Comparison of ENCODE assay signal across 23 mouse cellular contexts in the genomic region with DNA sequence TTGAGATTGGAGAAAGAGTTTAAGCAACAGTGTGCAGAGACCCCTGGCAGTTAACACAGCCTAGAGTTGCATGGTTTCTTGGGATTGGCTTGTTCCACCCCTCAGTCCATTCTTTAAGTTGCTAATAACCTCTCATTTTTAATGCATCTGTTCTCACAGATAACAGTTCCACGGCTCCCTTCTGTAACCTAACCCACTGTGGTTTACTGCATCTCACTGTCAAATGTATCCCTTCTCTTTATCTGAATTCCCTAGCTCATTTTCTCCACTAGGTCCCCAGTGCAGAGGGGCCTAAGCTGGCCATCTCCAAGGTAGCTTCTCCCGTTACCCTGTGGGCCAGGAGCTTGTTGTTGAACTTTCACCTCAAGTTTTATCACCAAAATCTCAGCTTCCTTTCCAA.
"Had no signal": no experiment of that assay in that cellular context is flagged by ENCODE, and none has a peak within 500 bp of the region (broad histone marks: within the 10 kb centered on the region; RNA-seq: fewer than 3 reads in every experiment).

No protein-coding gene starts in this region.

- H3K9ac ChIP-seq: intestine, embryonic 15.5 days; kidney, embryonic 15.5 days; limb, embryonic 13.5 days; lung, embryonic 15.5 days; midbrain, embryonic 12.5 days; midbrain, embryonic 15.5 days; neural tube, embryonic 12.5 days; neural tube, embryonic 15.5 days; stomach, embryonic 15.5 days had no signal

- H3K4me1 ChIP-seq: lung, embryonic 15.5 days; stomach, embryonic 15.5 days had no signal

- H3K36me3 ChIP-seq: intestine, embryonic 15.5 days; kidney, embryonic 15.5 days; limb, embryonic 13.5 days; lung, embryonic 15.5 days; midbrain, embryonic 12.5 days; midbrain, embryonic 15.5 days; neural tube, embryonic 12.5 days; neural tube, embryonic 15.5 days; stomach, embryonic 15.5 days had no signal

- H3K9me3 ChIP-seq: intestine, embryonic 15.5 days; kidney, embryonic 15.5 days; limb, embryonic 13.5 days; lung, embryonic 15.5 days; midbrain, embryonic 12.5 days; midbrain, embryonic 15.5 days; neural tube, embryonic 12.5 days; neural tube, embryonic 15.5 days; stomach, embryonic 15.5 days had no signal

- H3K27me3 ChIP-seq: intestine, embryonic 15.5 days; kidney, embryonic 15.5 days; lung, embryonic 15.5 days; midbrain, embryonic 12.5 days; neural tube, embryonic 12.5 days; neural tube, embryonic 15.5 days; stomach, embryonic 15.5 days had no signal

- DNase-seq: kidney, adult 11 months; kidney, adult 8-10 months; kidney, postnatal 10 days; kidney, postnatal 36 days; left cerebral cortex, postnatal 4 days; lung, adult 18-20 months; lung, postnatal 10 days; lung, postnatal 36 days; retina, postnatal 1 day; right cerebral cortex, postnatal 25 days; spleen, adult 18-20 months; thymus, adult 2 months; thymus, postnatal 14 days; thymus, postnatal 4 days had no signal

- ATAC-seq: intestine, embryonic 15.5 days; midbrain, embryonic 15.5 days had no signal

- H3K27ac ChIP-seq: intestine, embryonic 15.5 days; kidney, embryonic 15.5 days; limb, embryonic 13.5 days; lung, embryonic 15.5 days; midbrain, embryonic 12.5 days; midbrain, embryonic 15.5 days; neural tube, embryonic 12.5 days; neural tube, embryonic 15.5 days; stomach, embryonic 15.5 days had no signal

- H3K4me3 ChIP-seq: intestine, embryonic 15.5 days; kidney, embryonic 15.5 days; limb, embryonic 13.5 days; lung, embryonic 15.5 days; midbrain, embryonic 12.5 days; midbrain, embryonic 15.5 days; neural tube, embryonic 12.5 days; neural tube, embryonic 15.5 days; stomach, embryonic 15.5 days had no signal

- H3K4me2 ChIP-seq: intestine, embryonic 15.5 days; kidney, embryonic 15.5 days; limb, embryonic 13.5 days; lung, embryonic 15.5 days; midbrain, embryonic 12.5 days; midbrain, embryonic 15.5 days; neural tube, embryonic 12.5 days; neural tube, embryonic 15.5 days; stomach, embryonic 15.5 days had no signal
